Mouse (Mus musculus) MEL (cell line): ENCODE measurements around the gene Slc35d2. TPM values are rescaled to one million over a fixed set of nuclear protein-coding genes. Genes with fewer than 3 reads are reported as not detected.

Experiments
- DNase-seq: peaks from one replicate; pipeline ENCODE4 v3.0.0; 2011; ENCODE audit warnings: low read depth, low spot score
- H3K27ac ChIP-seq: 2 replicates; pipeline ENCODE4 v1.5.1; 2012; ENCODE audit warnings: low read depth, mild to moderate bottlenecking, control low read depth, low read length, moderate library complexity; ENCODE audit not compliant: control insufficient read depth
- H3K27me3 ChIP-seq, 2 experiments: fragments of 150-350 bp in 1 of 2; sonication (generic) in 1 of 2; 2 replicates each; pipeline ENCODE4 v1.6.1; 2012; ENCODE audit warnings: low read length in 2 of 2, mild to moderate bottlenecking in 2 of 2, improper control_type of control experiment in 1 of 2, moderate library complexity in 1 of 2; ENCODE audit not compliant: insufficient read depth in 2 of 2, control insufficient read depth in 1 of 2
- H3K36me3 ChIP-seq, 2 experiments: 2 replicates each; pipeline ENCODE4 v1.6.1; 2012 to 2014; ENCODE audit warnings: low read length in 2 of 2, improper control_type of control experiment in 1 of 2, inconsistent platforms in 1 of 2, mild to moderate bottlenecking in 1 of 2; ENCODE audit not compliant: insufficient read depth in 2 of 2, control insufficient read depth in 1 of 2
- H3K4me1 ChIP-seq, 2 experiments: fragments of 150-350 bp in 1 of 2; sonication (generic) in 1 of 2; 2 replicates each; pipeline ENCODE4 v1.6.1; 2012; ENCODE audit warnings: low read length in 2 of 2, improper control_type of control experiment in 1 of 2, mild to moderate bottlenecking in 1 of 2; ENCODE audit not compliant: insufficient read depth in 2 of 2, control insufficient read depth in 1 of 2
- H3K4me3 ChIP-seq, 2 experiments: fragments of 150-350 bp in 1 of 2; sonication (generic) in 1 of 2; 2 replicates each; pipeline ENCODE4 v1.5.1; 2012; ENCODE audit warnings: low read depth in 2 of 2, low read length in 2 of 2, mild to moderate bottlenecking in 2 of 2, moderate library complexity in 2 of 2, control low read depth in 1 of 2, improper control_type of control experiment in 1 of 2; ENCODE audit not compliant: control insufficient read depth in 1 of 2, insufficient read depth in 1 of 2
- H3K79me2 ChIP-seq: 2 replicates; pipeline ENCODE4 v1.6.1; 2012; ENCODE audit warnings: mild to moderate bottlenecking, low read length, moderate library complexity; ENCODE audit not compliant: control insufficient read depth, poor library complexity, insufficient read depth
- H3K9ac ChIP-seq: 2 replicates; pipeline ENCODE4 v1.6.1; 2012; ENCODE audit warnings: low read depth, mild to moderate bottlenecking, control low read depth, low read length, moderate library complexity; ENCODE audit not compliant: control insufficient read depth, poor library complexity, severe bottlenecking
- H3K9me3 ChIP-seq: fragments of 150-350 bp; sonication (generic); replicated peaks from 2 replicates; pipeline ENCODE4 v1.6.1; 2012; ENCODE audit warnings: mild to moderate bottlenecking, low read length, improper control_type of control experiment, moderate library complexity; ENCODE audit not compliant: insufficient read depth
- CHD1 ChIP-seq: IDR thresholded peaks from 2 replicates; pipeline ENCODE4 v1.6.1; 2012; ENCODE audit warnings: low read depth, mild to moderate bottlenecking, inconsistent platforms, low read length, improper control_type of control experiment
- CTCF ChIP-seq, 3 experiments: IDR thresholded peaks in 2 of 3; conservative IDR thresholded peaks in 1 of 3; 2 replicates each; pipeline ENCODE4 v1.5.1; 2011 to 2012; ENCODE audit warnings: low read length in 3 of 3, low read depth in 2 of 3, mild to moderate bottlenecking in 2 of 3, improper control_type of control experiment in 1 of 3, inconsistent platforms in 1 of 3, mixed read lengths in 1 of 3, moderate library complexity in 1 of 3; ENCODE audit not compliant: control insufficient read depth in 1 of 3, insufficient read depth in 1 of 3, poor library complexity in 1 of 3, severe bottlenecking in 1 of 3
- E2F4 ChIP-seq: IDR thresholded peaks from 2 replicates; pipeline ENCODE4 v1.6.1; 2011; ENCODE audit warnings: low read depth, low read length, improper control_type of control experiment, borderline replicate concordance
- ELF1 ChIP-seq: IDR thresholded peaks from 2 replicates; pipeline ENCODE4 v1.6.1; 2014; ENCODE audit warnings: low read depth, mild to moderate bottlenecking, inconsistent platforms, low read length, improper control_type of control experiment, moderate library complexity
- EP300 ChIP-seq, 2 experiments: IDR thresholded peaks; 2 replicates each; pipeline ENCODE4 v1.6.1; 2011; ENCODE audit warnings: improper control_type of control experiment in 2 of 2, low read length in 2 of 2, low read depth in 1 of 2, mild to moderate bottlenecking in 1 of 2
- ETS1 ChIP-seq: IDR thresholded peaks from 2 replicates; pipeline ENCODE4 v1.6.1; 2012; ENCODE audit warnings: low read depth, mild to moderate bottlenecking, inconsistent platforms, low read length, improper control_type of control experiment, moderate library complexity
- HCFC1 ChIP-seq: IDR thresholded peaks from 2 replicates; pipeline ENCODE4 v1.6.1; 2012; ENCODE audit warnings: low read depth, mild to moderate bottlenecking, inconsistent platforms, low read length, improper control_type of control experiment, moderate library complexity
- JUND ChIP-seq: IDR thresholded peaks from 2 replicates; pipeline ENCODE4 v1.6.1; 2011; ENCODE audit warnings: low read depth, mild to moderate bottlenecking, improper control_type of control experiment, low read length
- MAX ChIP-seq: IDR thresholded peaks from 2 replicates; pipeline ENCODE4 v1.6.1; 2011; ENCODE audit warnings: low read length, improper control_type of control experiment
- MEF2A ChIP-seq: IDR thresholded peaks from 2 replicates; pipeline ENCODE4 v1.6.1; 2014; ENCODE audit warnings: low read depth, mild to moderate bottlenecking, inconsistent platforms, low read length, improper control_type of control experiment; ENCODE audit not compliant: poor library complexity, insufficient replicate concordance, severe bottlenecking; ENCODE audit errors: extremely low read depth
- MYB ChIP-seq: IDR thresholded peaks from 2 replicates; pipeline ENCODE4 v1.6.1; 2011; ENCODE audit warnings: mild to moderate bottlenecking, low read depth, low read length, improper control_type of control experiment
- NRF1 ChIP-seq: IDR thresholded peaks from 2 replicates; pipeline ENCODE4 v1.6.1; 2014; ENCODE audit warnings: low read depth, mild to moderate bottlenecking, inconsistent platforms, low read length, improper control_type of control experiment, moderate library complexity; ENCODE audit not compliant: poor library complexity, insufficient read depth, severe bottlenecking
- POLR2AphosphoS2 ChIP-seq: IDR thresholded peaks from 2 replicates; pipeline ENCODE4 v1.6.1; 2011; ENCODE audit warnings: low read length, improper control_type of control experiment
- RAD21 ChIP-seq: IDR thresholded peaks from 2 replicates; pipeline ENCODE4 v1.6.1; 2011; ENCODE audit warnings: mild to moderate bottlenecking, low read depth, low read length, improper control_type of control experiment
- RCOR1 ChIP-seq: IDR thresholded peaks from 2 replicates; pipeline ENCODE4 v1.6.1; 2012; ENCODE audit warnings: low read depth, mild to moderate bottlenecking, inconsistent platforms, low read length, improper control_type of control experiment
- SIN3A ChIP-seq: IDR thresholded peaks from 2 replicates; pipeline ENCODE4 v1.6.1; 2012; ENCODE audit warnings: low read length, improper control_type of control experiment, inconsistent platforms
- SMC3 ChIP-seq: IDR thresholded peaks from 2 replicates; pipeline ENCODE4 v1.6.1; 2011; ENCODE audit warnings: low read depth, low read length, improper control_type of control experiment
- TAL1 ChIP-seq: IDR thresholded peaks from 2 replicates; pipeline ENCODE4 v1.6.1; 2012; ENCODE audit warnings: mild to moderate bottlenecking, inconsistent platforms, low read length, moderate library complexity, mixed read lengths
- TCF12 ChIP-seq: IDR thresholded peaks from 2 replicates; pipeline ENCODE4 v1.6.1; 2014; ENCODE audit warnings: low read depth, mild to moderate bottlenecking, inconsistent platforms, low read length, improper control_type of control experiment, moderate library complexity
- UBTF ChIP-seq: IDR thresholded peaks from 2 replicates; pipeline ENCODE4 v1.6.1; 2012; ENCODE audit warnings: low read depth, mild to moderate bottlenecking, inconsistent platforms, low read length, improper control_type of control experiment, moderate library complexity, borderline replicate concordance; ENCODE audit not compliant: insufficient read depth
- USF1 ChIP-seq: IDR thresholded peaks from 2 replicates; pipeline ENCODE4 v1.6.1; 2014; ENCODE audit warnings: low read depth, mild to moderate bottlenecking, inconsistent platforms, low read length, improper control_type of control experiment, moderate library complexity
- ZKSCAN1 ChIP-seq: IDR thresholded peaks from 2 replicates; pipeline ENCODE4 v1.6.1; 2012; ENCODE audit warnings: low read depth, mild to moderate bottlenecking, inconsistent platforms, low read length, improper control_type of control experiment, moderate library complexity
- ZMIZ1 ChIP-seq: IDR thresholded peaks from 2 replicates; pipeline ENCODE4 v1.6.1; 2012; ENCODE audit warnings: low read depth, mild to moderate bottlenecking, inconsistent platforms, low read length, improper control_type of control experiment, moderate library complexity
- ZNF384 ChIP-seq: IDR thresholded peaks from 2 replicates; pipeline ENCODE4 v1.6.1; 2012; ENCODE audit warnings: low read depth, mild to moderate bottlenecking, inconsistent platforms, low read length, improper control_type of control experiment
- polyA plus RNA-seq, 2 experiments: library from polyadenylated mRNA; stranded (reverse) in 1 of 2; unstranded in 1 of 2; fragments of >175 nt in 1 of 2; fragments of >200 nt in 1 of 2; gene quantifications; 2 replicates each; pipeline versions ENCODE4 v1.2.1 to v1.2.4; 2012; ENCODE audit warnings: low replicate concordance in 2 of 2, low read depth in 1 of 2; ENCODE audit not compliant: insufficient read length in 2 of 2, insufficient read depth in 1 of 2, missing spikeins in 1 of 2
- total RNA-seq: library from RNA; depleted of rRNA; stranded (reverse); fragments of 300-350 nt; gene quantifications from 2 replicates; pipeline ENCODE4 v1.2.3, GENCODE M21; 2012

Gene Slc35d2
- total and polyA plus RNA-seq, 3 experiments = 3.9 to 11.6 TPM; not detected in 1

GRCm38 (mm10) chr13:64092752-64093151 is 36.4 kb downstream of the Slc35d2 start:
- no peak overlapping the region for H3K27ac ChIP-seq
- no peak overlapping the region for H3K4me3 ChIP-seq
- no peak for DNase-seq
- no peaks in the 10 kb centered on the region for H3K9me3 ChIP-seq
- TF ChIP-seq JUND (no peak), SIN3A (no peak), UBTF (no peak), ELF1 (no peak), HCFC1 (no peak), E2F4 (no peak), MYB (no peak), ZMIZ1 (no peak), TCF12 (no peak), CTCF (IDR thresholded peaks at IDR 0.05 in 2 of 3, conservative IDR thresholded peaks at IDR 0.05 in 1 of 3; ENCODE audit: control insufficient read depth in 1 of 3, insufficient read depth in 1 of 3, low read depth in 2 of 3, low read length in 3 of 3, poor library complexity in 1 of 3, severe bottlenecking in 1 of 3) (no peak), RCOR1 (no peak), POLR2AphosphoS2 (no peak), ZKSCAN1 (no peak), ETS1 (no peak), USF1 (no peak), ZNF384 (no peak), RAD21 (no peak)
- TF ChIP-seq, all 39 proteins: peak for 0
- Histone ChIP-seq H3K27me3 (peaks cover 4 to 5% of the 10 kb centered on the region in 2 experiments; a peak in 2 of 4 replicates), H3K4me1 (no peaks in the 10 kb centered on the region), H3K36me3 (no peaks in the 10 kb centered on the region), H3K79me2 (no peaks in the 10 kb centered on the region), H3K9ac (no peak overlapping the region)

- DNase-seq = no peak
- no peaks in the 10 kb centered on the region for H3K9me3 ChIP-seq
- no peaks in the 10 kb centered on the region for H3K4me1 ChIP-seq
- H3K27me3 ChIP-seq = peaks cover 4 to 5% of the 10 kb centered on the region in 2 experiments; a peak in 2 of 4 replicates
- H3K27ac ChIP-seq = no peak overlapping the region
- H3K36me3 ChIP-seq = no peaks in the 10 kb centered on the region
- no peaks in the 10 kb centered on the region for H3K79me2 ChIP-seq
- TF ChIP-seq CTCF (IDR thresholded peaks at IDR 0.05 in 2 of 3, conservative IDR thresholded peaks at IDR 0.05 in 1 of 3; ENCODE audit: control insufficient read depth in 1 of 3, insufficient read depth in 1 of 3, low read depth in 2 of 3, low read length in 3 of 3, poor library complexity in 1 of 3, severe bottlenecking in 1 of 3) (no peak), SMC3 (no peak), CHD1 (no peak), ZMIZ1 (no peak), RAD21 (no peak), EP300 (IDR thresholded peaks at IDR 0.05; ENCODE audit: low read depth in 1 of 2, low read length in 2 of 2) (no peak), MEF2A (no peak), ZNF384 (no peak), SIN3A (no peak), MAX (no peak), TAL1 (no peak), NRF1 (no peak), ZKSCAN1 (no peak)
- TF ChIP-seq, all 39 proteins: peak for 0
- H3K9ac ChIP-seq = no peak overlapping the region
- no peak overlapping the region for H3K4me3 ChIP-seq
Measured at GRCm38 (mm10) chr13:64092141-64092540, 37.0 kb downstream of the Slc35d2 start.
